Mouse (Mus musculus): Measurements from ENCODE around the gene Ptpn6.

DNA sequence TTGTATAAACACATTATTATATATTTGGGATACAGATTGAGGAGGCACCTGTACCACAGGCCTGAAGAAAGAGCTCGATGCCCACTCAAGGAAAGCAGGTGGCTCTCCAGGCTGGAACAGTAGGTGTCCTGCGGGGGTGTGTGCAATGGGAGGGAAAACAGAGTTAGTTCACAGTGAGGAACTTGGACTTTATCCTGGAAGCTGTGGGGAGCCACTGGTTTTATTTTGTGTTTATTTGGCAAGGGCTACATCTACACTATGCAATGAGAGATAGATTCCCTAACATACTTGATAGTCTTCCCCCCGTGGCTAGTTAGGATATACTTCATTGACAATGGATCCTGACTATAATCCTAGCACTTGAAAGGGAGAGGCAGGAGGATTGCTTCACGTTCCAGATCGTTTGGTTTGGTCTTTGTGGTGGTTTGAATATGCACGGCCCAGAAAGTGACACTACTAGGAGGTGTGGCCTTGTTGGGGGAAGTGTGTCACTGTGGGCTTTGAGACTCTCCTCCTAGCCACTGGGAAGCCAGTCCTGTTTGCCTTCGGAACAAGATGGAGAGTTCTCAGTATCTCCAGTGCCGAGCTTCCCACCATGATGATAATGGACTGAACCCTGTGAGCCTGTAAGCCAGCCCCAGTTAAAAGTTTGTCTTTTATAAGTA lies 48.4 kb upstream of the Ptpn6 start:
- TF ChIP-seq POLR2A (IDR thresholded peaks at IDR 0.05; ENCODE audit: low read depth, low read length), result no peak
- no peak for TF ChIP-seq CTCF (IDR thresholded peaks at IDR 0.05; ENCODE audit: extremely low read depth, insufficient read length, insufficient replicate concordance, low read depth, low read length)
